Mouse (Mus musculus) spleen, postnatal 36 days (tissue): ENCODE data around the gene Optc.

Experiments used
- DNase-seq, 2 experiments: peaks; one replicate each; pipeline ENCODE4 v3.0.0; 2022; ENCODE audit warnings: low spot score in 2 of 2, mixed read lengths in 1 of 2

Gene Optc

DNA sequence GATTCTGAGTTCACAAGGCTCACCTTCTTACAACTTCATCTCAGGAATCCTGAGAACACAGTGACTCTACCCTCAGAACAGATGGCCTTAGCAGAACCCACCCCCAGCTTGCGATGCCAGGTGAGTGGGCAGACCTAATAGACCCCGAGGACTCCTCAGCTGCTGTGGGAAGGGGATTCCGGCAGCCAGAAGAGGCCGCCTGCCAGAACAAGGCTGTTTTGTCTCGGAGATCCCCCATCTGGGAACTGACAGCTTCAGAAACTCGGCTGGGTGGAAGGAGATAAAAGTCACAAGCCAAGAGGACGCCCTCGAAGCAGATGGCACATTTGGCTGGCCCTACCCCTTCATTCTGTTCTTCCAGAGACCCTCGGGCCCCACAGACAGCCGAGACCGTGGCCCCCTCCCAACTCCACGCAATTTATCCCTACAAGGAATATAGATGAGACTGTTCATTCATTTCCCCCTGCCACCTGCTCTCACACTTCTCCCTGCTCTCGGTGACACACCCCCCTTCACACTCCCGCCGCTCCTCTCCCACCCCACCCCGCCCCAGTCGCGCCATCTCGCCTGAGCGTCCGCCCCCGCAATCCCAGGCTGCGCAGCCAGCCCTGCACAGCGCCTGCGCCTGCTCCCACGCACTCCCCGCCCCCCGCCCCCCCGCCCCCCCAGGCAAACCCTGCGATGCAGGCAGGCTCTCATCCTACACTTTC, at the start of gene Optc:
Optc (minus strand) TSS at position 51 of the 710 bp plus-strand sequence.
- no peak for DNase-seq

DNA sequence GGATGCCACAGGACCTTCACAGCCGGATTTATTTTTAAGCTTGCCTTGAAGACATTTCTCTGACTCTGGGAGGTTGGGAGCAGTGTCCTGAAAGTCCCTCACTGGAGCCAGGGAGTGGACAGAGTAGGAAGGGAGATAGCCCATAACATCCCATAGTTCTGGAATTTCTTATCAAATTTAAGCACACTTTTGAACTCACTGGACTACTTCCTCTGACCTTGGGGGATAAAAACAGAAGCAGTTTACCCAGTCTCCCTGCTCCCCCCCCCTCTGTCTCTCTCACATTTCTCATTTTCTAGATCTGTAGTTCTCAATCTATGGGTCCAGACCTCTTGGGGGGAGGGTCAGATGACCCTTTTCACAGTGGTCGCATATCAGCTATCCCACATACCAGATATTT, 46.2 kb upstream of the Optc start:
- no peak for DNase-seq

DNA sequence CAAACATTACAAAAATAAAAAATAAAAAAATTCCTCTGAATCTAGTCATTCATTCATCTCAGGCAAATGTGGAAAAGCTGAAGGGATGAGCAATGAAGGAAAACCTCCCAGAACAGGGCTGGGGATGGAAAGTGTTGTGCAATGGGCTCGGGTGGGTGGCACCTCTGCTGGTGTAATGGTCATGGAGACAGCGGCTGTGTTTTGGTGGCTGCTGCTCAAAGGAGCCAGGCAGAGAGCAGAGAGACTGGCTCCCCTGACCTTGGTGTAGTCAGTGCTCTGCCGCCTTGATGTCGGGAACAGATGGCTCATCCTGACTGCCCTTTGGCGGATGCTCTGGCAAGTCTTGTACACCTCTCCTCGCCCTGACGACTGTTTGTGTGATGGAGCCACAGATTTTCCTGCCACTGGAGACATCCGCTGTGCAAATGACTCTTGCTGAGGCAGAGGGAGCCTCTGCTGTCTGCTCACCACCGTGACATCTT, 45.5 kb upstream of the Optc start:
- no peak for DNase-seq

DNA sequence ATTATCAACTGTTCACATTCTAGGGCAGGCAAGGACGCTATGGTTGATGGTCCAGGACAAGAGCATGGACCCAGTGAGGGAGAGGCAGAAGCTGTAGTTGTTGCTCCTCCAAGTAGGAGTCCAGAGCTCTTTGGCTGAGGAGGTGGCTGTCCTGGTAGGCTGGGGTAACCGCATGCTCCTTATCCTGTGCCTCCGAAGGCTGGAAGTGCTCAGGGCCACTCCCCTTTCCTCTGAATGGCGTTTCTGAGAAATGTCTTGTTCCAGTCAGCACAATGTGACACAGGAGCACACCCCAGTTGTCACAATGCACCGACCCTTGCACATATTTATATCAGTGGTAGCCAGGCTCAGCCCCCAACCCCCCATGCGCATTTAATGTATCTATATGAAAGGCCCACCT, 43.8 kb upstream of the Optc start:
- DNase-seq = no peak

DNA sequence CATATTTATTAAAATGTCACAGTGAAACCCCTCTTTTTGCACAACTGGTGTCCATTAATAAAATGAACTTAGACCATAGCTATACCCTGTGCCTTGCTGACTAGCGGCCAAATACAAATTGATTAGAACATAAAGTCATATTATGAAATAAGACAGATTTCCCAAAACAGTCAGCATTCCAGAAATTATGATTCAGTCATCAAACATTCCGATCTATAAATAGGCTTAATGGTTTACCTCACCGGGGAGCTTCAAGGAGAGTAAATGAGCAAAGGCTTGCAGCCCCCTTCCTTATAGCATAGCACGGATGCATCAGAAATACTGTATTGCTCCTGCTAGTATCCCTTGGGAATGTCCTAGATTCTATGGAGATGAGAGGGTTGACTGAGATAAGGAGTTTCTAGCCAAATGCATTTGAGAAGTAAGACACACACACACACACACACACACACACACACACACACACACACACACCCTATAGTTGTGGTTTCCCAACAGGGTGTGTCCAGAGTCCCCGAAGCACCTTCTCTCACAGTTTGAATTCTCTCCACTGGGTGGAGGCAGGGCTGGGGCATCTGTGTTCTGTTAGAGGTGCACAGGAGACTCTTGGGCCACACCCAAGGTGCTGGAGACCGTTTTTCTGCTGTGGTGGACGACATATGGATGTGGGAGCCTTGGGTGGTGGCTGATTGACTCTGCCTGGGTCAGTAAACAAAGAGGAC, 42.4 kb upstream of the Optc start:
- DNase-seq = no peak

DNA sequence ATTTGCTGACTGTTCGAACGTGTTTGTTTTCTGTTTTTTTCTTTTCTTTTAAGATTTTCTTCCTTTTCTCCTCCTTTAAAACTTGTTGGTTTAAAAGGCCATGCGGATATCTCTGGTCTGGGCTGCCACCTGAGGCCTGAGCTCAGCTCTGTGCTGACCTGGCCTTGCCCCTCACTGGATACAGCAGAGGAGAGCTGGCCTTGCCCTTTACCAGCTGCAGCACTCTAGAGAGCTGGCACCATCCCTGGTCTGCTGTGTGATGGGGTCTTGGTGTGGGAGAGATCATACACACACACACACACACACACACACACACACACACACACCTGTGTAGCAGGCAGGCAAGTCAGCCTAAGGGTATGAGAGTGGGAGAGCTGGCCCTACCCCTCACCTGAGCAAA, 37.3 kb upstream of the Optc start:
- no peak for DNase-seq

DNA sequence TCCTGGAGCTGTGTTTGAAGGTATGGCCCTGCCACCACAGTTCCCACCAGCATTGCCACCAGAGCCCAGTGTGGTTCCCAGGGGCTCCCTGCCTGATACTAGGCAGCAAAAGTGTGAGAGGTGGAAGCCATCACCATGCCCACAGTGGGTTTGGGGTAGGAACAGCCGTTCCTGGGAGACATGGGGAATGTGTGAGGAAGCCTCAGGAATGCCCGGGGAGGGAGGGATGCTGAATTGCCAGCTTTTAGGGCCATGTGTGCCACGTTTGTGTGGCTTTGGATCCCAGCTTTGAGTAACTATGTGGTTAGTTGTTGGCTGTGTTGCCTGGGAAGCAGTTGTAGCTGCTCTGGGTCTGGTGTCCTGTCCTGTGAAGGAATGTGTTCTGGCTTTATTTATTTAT, 34.1 kb upstream of the Optc start:
- no peak for DNase-seq

DNA sequence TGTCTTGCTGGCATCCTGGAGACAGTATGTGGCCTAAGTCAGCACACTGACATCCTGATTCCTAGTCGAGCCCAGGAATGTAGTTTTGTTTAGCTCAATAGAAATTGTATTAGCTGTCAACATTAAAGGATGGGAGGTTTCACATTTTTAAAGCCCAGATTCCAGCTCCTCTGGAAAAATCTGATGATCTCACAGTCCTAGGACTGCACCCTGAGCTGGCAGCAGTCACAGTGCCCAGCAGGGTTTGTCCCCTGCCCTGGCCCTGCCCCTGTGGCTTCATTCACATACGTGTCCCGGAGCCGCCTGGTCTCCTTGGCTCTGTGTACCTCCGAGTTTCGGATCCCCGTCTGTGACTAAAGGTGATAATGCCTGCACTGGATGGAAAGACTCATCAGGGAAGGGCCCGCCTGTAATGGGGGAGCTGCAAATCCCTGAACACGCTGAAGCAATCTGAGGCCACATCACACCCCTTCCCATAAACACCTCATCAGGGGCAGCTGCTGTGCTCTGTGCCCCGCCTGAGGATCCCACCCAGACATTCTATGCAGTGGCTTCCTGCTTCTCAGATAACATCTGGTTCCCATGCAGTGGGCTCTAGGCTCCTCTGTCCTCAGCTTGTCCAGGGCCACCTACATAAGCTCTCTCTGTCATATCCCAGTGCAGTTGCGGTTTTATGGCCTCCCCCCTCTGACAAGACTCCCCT, 33.5 kb upstream of the Optc start:
- no peak for DNase-seq

DNA sequence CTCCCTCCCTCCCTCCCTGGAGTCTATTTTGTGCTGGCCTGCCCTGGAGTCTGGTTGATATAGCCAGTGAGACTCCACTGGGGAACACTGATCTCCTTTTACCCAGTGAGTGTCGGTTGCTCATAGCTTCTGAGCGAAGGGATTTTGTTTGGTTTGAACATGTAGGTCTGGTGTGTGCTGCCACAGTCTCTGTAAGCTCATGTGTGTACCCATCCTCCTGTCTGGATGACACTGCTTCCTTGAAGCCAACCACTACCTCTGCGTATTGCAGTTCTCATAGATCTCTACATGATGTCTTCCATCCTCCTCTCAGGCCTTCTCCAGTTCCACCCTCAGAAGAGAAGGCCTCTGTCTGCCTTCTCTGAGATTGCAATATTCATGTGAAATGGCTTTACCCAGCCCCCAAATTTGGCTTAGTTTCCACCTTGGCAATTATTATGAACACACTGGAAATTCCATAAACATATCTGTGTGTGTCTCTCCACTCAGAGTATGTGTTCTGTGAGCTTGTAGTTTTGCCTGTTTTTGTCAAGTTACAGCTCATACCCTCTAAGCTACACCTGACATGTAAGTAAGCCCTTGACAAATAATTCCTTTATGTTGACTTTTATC, 32.8 kb upstream of the Optc start:
- DNase-seq = no peak

DNA sequence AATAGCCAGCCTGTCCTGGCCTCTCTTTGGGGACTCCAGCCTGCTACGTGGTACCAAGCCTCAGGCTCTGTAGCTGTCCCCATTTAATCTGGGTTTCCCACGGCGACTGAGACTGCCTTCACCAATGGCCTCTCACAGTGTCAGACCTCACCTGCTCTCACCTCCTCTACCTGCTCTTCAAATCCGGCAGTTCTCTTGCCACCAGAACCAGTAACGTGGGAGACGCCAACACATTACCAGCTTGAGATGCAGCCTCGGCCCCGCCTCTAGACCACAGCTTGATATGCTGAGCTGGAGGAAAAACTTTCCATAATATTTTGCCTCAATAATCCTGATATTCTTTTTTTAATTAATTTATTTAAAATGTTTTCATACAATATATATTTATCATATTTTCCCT, 31.9 kb upstream of the Optc start:
- DNase-seq = no peak

DNA sequence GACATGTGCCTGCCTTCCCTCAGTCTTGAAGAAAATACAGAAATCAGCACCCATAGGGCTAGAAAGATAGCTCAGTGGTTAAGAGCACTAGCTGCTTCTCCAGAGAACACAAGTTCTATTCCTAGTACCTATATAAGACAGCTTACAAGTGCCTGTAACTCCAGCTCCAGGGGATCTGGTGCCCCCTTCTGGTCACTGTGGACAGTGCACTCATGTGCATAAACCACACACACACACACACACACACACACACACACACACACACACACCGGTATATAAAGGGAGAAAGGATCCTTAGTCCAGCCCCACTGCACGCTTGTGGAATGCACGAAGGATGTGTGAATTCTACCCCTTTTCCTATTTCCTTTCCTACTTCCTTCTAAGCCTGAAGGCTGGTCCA, 28.4 kb upstream of the Optc start:
- no peak for DNase-seq

DNA sequence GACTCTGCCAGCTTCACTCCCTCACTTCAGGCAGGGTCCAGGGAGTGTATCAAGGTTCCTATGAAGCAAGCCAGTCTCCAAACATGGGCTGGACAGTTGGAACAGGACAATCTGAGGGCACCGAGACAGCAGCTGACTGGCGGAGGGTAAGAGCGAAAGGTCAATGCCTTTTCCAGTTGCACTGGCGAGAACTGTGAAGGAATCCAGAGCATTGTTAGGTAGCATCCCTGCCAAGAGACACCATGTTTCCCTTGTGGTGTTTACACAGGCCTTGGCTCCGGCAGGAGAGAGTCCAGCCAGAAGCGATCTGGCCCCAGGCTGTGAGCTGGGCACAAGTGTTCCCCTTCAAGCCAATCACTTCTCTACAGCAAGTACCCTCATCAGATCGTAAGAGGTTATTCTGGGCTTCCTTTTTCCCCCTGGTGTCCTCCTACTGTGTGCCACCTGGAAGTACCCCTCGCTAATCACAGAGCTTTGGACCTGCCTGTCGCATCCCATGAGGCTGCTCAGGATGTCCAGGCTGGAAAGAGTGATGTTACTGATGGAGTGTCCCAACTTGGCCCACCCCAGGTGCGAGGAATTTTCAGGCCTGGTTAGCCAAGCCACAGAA, 26.7 kb upstream of the Optc start:
- no peak for DNase-seq

DNA sequence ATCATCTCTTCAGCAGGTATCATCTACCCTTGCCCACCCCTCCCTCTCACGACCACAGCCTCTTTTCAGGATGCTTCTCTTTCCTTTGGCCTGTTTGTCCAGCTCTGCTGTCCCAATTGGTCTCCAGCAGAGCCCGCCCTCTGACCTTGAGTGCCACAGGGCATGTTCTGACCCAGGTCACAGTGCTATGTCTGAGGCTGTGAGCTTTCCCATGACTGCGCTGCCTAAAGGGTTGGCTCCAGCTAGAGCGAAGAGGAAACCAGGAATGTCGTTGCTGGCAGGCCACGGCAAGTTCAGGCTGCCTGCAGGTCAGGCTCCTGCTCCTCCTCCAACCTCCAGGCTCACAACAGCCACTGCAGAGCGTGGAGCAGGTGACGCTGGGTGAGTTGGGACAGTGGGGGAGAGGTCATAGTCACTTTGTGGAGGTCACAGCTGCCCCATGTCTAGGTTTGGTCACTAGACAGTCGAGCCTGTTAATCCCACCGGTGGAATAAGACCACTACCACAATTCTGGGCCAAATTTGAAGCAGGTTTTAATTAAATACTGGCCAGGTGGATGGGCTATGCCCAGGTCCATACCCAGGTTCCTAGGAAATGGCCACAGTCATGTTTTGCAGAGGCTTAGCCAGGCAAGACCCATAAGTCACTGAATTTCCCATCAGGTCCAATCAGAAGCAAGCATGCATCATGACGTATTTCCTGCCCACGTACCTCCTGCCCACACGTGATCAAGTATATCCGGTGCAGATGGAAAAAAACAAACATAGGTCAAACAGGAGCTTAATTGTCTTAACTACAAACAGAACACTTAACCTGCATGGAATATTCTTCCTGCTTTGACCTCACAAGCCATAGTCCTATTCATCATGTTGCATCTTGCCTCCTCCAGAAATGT, 25.7 kb upstream of the Optc start:
- DNase-seq = no peak

DNA sequence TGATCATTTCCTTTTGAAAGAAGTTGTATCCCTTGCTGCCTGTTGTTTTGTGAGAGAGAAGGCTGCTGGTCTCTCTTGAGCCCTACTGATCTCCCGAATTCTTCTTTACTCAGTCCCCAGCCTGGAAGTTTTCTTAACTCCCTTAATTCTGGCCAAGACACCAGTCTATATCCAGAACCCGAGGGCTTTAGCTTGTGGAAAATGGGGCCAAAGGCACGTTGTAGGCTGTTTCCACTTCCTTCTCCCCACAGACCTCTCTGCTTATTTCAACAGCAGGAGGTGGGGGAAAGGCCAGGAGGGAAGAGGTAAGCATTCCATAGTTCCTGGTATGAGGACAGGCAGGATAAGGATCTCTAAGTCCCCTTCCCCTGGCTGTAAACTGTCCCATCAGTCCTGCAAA, 22.2 kb upstream of the Optc start:
- DNase-seq = no peak

DNA sequence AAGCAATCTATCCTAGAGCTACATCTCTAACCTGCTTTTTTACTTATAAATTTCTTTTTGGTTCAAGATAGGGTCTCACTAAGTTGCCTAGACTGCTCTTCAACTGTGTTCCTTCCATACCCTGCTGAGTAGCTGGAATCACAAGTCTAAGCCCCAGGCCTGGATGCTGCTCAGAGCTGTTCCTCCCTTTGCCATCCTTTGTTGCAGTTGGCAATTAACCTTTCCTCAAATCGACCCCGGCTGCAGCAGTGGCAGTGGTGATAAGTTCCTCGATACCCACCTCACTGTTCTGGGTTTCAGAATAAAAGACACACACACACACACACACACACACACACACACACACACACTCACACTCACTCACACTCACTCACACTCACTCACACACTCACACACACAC, 17.4 kb upstream of the Optc start:
- no peak for DNase-seq

DNA sequence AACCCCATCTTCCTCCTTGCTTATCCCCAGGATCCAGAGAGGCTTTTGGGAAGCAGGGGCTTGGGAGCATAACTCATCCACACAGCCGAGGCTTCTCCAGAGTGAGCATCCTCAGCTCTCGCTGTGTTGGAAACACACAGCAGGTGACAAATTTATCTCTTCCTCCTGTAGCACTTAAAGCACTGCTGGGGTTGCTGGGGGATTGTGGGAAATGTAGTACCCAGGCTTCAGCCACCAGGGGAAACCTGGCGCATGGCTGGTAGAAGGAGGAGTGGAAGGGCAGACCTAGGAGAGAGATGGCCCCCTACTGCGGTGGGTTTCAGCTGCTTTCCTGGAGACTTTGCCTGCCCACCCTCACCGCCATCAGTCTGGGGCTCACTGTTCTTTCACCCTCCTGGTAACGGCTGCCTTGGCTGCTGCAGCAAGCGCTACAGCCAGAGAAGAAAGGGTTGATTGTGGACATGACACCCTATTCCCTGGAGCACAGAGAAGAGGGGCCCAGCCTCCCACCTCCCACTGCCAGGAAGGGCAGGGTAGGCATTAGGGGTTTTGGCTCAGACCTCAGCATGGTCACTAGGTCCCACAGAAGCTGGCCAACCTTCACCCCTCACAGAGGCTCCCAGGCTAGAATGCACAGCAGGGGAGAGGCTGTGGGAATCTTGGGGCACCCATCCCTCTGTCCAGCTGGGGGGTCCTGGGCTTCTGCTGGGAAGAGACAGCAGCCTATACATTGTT, 16.5 kb upstream of the Optc start:
- no peak for DNase-seq

DNA sequence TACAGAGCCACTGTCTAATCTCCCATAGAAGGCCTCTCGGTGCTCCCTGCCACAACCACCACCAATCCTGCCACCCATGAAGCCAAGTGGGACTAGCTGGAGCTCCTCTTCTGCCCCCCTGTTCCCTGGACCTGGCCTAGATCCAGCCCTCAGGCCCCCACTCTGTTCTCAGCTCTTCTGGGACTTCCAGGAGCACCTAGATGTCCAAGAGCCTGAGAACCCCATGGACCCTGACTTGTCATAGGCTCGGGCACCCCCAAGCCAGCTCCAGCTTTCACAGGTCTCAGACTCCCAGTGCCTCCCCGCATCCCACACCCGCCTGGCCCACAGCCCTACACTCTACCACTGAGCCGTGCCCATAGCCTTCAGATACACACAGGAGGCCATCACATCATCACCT, 15.3 kb upstream of the Optc start:
- DNase-seq = no peak

DNA sequence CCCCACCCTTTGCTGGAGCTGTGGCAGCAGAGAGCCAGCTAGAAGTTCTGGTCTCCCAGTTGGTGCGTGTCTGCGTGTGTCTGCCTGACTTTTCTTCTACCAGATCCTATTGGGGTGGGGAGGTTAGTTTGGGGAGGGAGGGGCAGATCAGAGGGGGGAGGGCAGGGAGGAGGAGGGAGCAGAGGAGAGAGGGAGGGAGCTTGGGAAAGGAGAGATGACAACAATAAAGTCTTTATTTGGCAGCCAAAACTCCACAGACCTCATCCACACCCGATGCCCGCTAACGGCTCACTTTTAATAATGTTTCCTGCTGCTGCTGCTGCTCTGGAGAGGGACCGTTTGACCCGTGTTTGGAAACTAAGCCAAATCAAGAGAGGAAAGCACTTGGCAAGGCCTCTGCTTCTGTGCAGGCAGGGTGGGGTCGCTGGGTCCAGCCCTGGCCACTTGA, 13.5 kb upstream of the Optc start, which contains the start of gene Prelp:
Prelp (minus strand) TSS at position 111 of the 448 bp plus-strand sequence.
- DNase-seq = peak in 1 of 2 experiments; percentile 13

DNA sequence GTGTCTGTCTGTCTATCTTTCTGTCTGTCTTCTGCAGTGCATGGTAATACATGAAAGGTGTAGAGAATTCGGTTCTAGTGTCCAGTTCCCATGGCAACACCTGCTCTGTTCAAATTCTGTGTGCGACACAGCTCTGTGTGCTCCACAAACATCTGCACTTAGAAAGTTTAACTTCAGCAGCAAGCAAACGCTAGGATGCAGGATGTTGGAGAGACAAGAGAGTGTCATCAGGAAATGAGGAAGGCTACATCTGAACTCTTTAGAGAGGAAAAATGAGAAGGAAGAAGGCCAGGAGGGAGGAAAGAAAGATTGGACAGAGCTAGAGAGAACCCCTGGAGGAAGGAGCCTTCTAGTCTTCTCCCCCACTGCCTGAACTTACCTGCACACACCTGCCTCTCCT, 13.1 kb upstream of the Optc start:
- no peak for DNase-seq

DNA sequence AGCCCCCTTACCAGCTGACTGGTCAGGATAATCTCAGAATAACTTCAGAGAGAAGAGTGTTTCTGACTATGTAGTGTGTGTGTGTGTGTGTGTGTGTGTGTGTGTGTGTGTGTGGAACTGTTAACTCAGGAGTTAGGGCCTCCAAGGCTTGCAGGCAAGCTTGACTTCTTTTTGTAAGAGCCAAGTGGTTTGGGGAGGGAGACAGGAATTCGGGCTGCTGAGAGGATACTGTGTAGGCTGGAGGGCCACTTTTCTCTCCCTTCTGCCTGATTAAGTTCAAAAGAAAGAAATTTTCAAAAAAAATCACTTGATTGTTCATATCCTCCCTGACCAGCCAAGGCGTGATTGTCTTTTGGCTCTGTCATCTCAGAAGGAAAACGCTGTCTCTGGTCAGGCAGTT, 12.6 kb upstream of the Optc start:
- DNase-seq = no peak
